Mouse (Mus musculus): ENCODE measurements around the gene Gdpd5.

GRCm38 (mm10) chr7:99404031-99404735, 23.0 kb downstream of the Gdpd5 start:
- no peak for TF ChIP-seq CTCF (IDR thresholded peaks at IDR 0.05 in 2 of 3, conservative IDR thresholded peaks at IDR 0.05 in 1 of 3; ENCODE audit: control insufficient read depth in 1 of 3, insufficient read depth in 1 of 3, low read depth in 2 of 3, low read length in 3 of 3, poor library complexity in 1 of 3, severe bottlenecking in 1 of 3)
- TF ChIP-seq MYC (IDR thresholded peaks at IDR 0.05; ENCODE audit: low read depth, low read length): no peak
- TF ChIP-seq ZMIZ1 (IDR thresholded peaks at IDR 0.05; ENCODE audit: low read depth, low read length): no peak
